Mouse (Mus musculus) MEL (cell line): Measurements from ENCODE around the gene Krt222.

Source experiments
- CHD1 ChIP-seq: IDR thresholded peaks from 2 replicates; pipeline ENCODE4 v1.6.1; 2012; ENCODE audit warnings: low read depth, mild to moderate bottlenecking, inconsistent platforms, low read length, improper control_type of control experiment
- CTCF ChIP-seq, 3 experiments: IDR thresholded peaks in 2 of 3; conservative IDR thresholded peaks in 1 of 3; 2 replicates each; pipeline ENCODE4 v1.5.1; 2011 to 2012; ENCODE audit warnings: low read length in 3 of 3, low read depth in 2 of 3, mild to moderate bottlenecking in 2 of 3, improper control_type of control experiment in 1 of 3, inconsistent platforms in 1 of 3, mixed read lengths in 1 of 3, moderate library complexity in 1 of 3; ENCODE audit not compliant: control insufficient read depth in 1 of 3, insufficient read depth in 1 of 3, poor library complexity in 1 of 3, severe bottlenecking in 1 of 3
- E2F4 ChIP-seq: IDR thresholded peaks from 2 replicates; pipeline ENCODE4 v1.6.1; 2011; ENCODE audit warnings: low read depth, low read length, improper control_type of control experiment, borderline replicate concordance
- GATA1 ChIP-seq: IDR thresholded peaks from 2 replicates; pipeline ENCODE4 v1.6.1; 2011; ENCODE audit warnings: low read depth, low read length, improper control_type of control experiment
- MAX ChIP-seq: IDR thresholded peaks from 2 replicates; pipeline ENCODE4 v1.6.1; 2011; ENCODE audit warnings: low read length, improper control_type of control experiment
- NRF1 ChIP-seq: IDR thresholded peaks from 2 replicates; pipeline ENCODE4 v1.6.1; 2014; ENCODE audit warnings: low read depth, mild to moderate bottlenecking, inconsistent platforms, low read length, improper control_type of control experiment, moderate library complexity; ENCODE audit not compliant: poor library complexity, insufficient read depth, severe bottlenecking
- POLR2A ChIP-seq, 2 experiments: IDR thresholded peaks; 2 replicates each; pipeline ENCODE4 v1.6.1; 2011 to 2012; ENCODE audit warnings: low read length in 2 of 2, mild to moderate bottlenecking in 2 of 2, control low read depth in 1 of 2, improper control_type of control experiment in 1 of 2, low read depth in 1 of 2, moderate library complexity in 1 of 2; ENCODE audit not compliant: control insufficient read depth in 1 of 2, insufficient read depth in 1 of 2, poor library complexity in 1 of 2
- POLR2AphosphoS5 ChIP-seq: IDR thresholded peaks from 2 replicates; pipeline ENCODE4 v1.6.1; 2012; ENCODE audit warnings: low read depth, borderline replicate concordance, mild to moderate bottlenecking, inconsistent platforms, low read length, moderate library complexity, mixed read lengths
- SIN3A ChIP-seq: IDR thresholded peaks from 2 replicates; pipeline ENCODE4 v1.6.1; 2012; ENCODE audit warnings: low read length, improper control_type of control experiment, inconsistent platforms
- TCF12 ChIP-seq: IDR thresholded peaks from 2 replicates; pipeline ENCODE4 v1.6.1; 2014; ENCODE audit warnings: low read depth, mild to moderate bottlenecking, inconsistent platforms, low read length, improper control_type of control experiment, moderate library complexity
- USF1 ChIP-seq: IDR thresholded peaks from 2 replicates; pipeline ENCODE4 v1.6.1; 2014; ENCODE audit warnings: low read depth, mild to moderate bottlenecking, inconsistent platforms, low read length, improper control_type of control experiment, moderate library complexity
- ZKSCAN1 ChIP-seq: IDR thresholded peaks from 2 replicates; pipeline ENCODE4 v1.6.1; 2012; ENCODE audit warnings: low read depth, mild to moderate bottlenecking, inconsistent platforms, low read length, improper control_type of control experiment, moderate library complexity

DNA sequence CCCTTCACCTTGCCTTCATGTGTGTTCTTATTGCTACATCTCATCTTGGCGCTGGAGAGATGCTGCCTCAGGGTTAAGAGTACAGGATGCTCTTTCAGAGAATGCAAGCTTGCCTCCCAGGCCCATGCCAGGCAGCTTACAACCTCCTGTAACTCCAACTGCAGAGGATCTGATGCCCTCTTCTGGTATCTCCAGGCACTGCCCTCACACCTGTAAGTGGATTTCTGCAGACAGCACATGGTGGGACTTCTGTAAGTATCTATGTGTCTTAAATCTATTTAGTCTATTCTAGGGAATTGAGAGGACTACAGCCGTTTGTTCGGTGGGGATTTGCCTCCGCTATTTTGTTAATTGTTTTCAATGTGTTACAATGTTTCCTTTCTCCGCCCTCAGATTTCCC lies 49.0 kb upstream of the Krt222 start:
- TF ChIP-seq CTCF (IDR thresholded peaks at IDR 0.05 in 2 of 3, conservative IDR thresholded peaks at IDR 0.05 in 1 of 3; ENCODE audit: control insufficient read depth in 1 of 3, insufficient read depth in 1 of 3, low read depth in 2 of 3, low read length in 3 of 3, poor library complexity in 1 of 3, severe bottlenecking in 1 of 3), result peak; percentile 36 to 58 (median 49)
- TF ChIP-seq SIN3A, result no peak
- no peak for TF ChIP-seq GATA1
- TF ChIP-seq ZKSCAN1, result no peak
- no peak for TF ChIP-seq NRF1
- no peak for TF ChIP-seq USF1
- no peak for TF ChIP-seq CHD1
- no peak for TF ChIP-seq MAX
- TF ChIP-seq E2F4, result no peak
- TF ChIP-seq POLR2A (IDR thresholded peaks at IDR 0.05; ENCODE audit: control insufficient read depth in 1 of 2, insufficient read depth in 1 of 2, low read depth in 1 of 2, low read length in 2 of 2, poor library complexity in 1 of 2), result no peak
- TF ChIP-seq POLR2AphosphoS5, result no peak
- no peak for TF ChIP-seq TCF12
